Mouse (Mus musculus): ENCODE results near the gene Pde6g. TPM values are rescaled to one million over a fixed set of nuclear protein-coding genes. Genes with fewer than 3 reads are reported as not detected.

The Pde6g gene
- polyA plus RNA-seq, 1 experiment, result 0.18 TPM

- no peak overlapping the region for H3ac ChIP-seq (ENCODE audit: control insufficient read depth, insufficient read length)
- H3K36me3 ChIP-seq (ENCODE audit: control insufficient read depth, insufficient read depth), result no peaks in the 10 kb centered on the region
- H3K4me3 ChIP-seq, result no peak overlapping the region
- no peaks in the 10 kb centered on the region for H3K79me2 ChIP-seq (ENCODE audit: control insufficient read depth, insufficient read depth)
- peaks cover 5% of the 10 kb centered on the region for H3K27me3 ChIP-seq (ENCODE audit: control insufficient read depth, insufficient read depth, insufficient read length)
- no peak overlapping the region for H3K4me2 ChIP-seq (ENCODE audit: low read depth)
- TF ChIP-seq TCF3 (IDR thresholded peaks at IDR 0.05; ENCODE audit: insufficient read length, low read depth) (no peak), E2F4 (IDR thresholded peaks at IDR 0.05; ENCODE audit: insufficient read depth) (no peak), POLR2A (IDR thresholded peaks at IDR 0.05; ENCODE audit: insufficient read length, low read depth) (no peak), MYOD1 (IDR thresholded peaks at IDR 0.05; ENCODE audit: control insufficient read depth in 1 of 3, insufficient read length in 2 of 3, low read depth in 2 of 3) (no peak)
These were observed 7.8 kb downstream of the Pde6g start for GRCm38 (mm10) chr11:120445475-120445874.

GRCm38 (mm10) chr11:120444106-120444505, 9.2 kb downstream of the Pde6g start:
- H3K4me2 ChIP-seq (ENCODE audit: low read depth), result no peak overlapping the region
- H3K4me3 ChIP-seq, result no peak overlapping the region
- no peaks in the 10 kb centered on the region for H3K79me2 ChIP-seq (ENCODE audit: control insufficient read depth, insufficient read depth)
- H3K27me3 ChIP-seq (ENCODE audit: control insufficient read depth, insufficient read depth, insufficient read length), result peaks cover 5% of the 10 kb centered on the region
- H3ac ChIP-seq (ENCODE audit: control insufficient read depth, insufficient read length), result no peak overlapping the region
- no peaks in the 10 kb centered on the region for H3K36me3 ChIP-seq (ENCODE audit: control insufficient read depth, insufficient read depth)
- TF ChIP-seq USF1 (IDR thresholded peaks at IDR 0.05; ENCODE audit: low read depth), result no peak

- TF ChIP-seq MYOG (IDR thresholded peaks at IDR 0.05; ENCODE audit: control insufficient read depth in 1 of 3, insufficient read depth in 1 of 3, insufficient read length in 2 of 3, low read depth in 2 of 3) (no peak), E2F4 (IDR thresholded peaks at IDR 0.05; ENCODE audit: insufficient read depth) (no peak), TCF12 (IDR thresholded peaks at IDR 0.05; ENCODE audit: insufficient read depth, poor library complexity, severe bottlenecking) (no peak), TCF3 (IDR thresholded peaks at IDR 0.05; ENCODE audit: insufficient read length, low read depth) (no peak), CEBPB (IDR thresholded peaks at IDR 0.05; ENCODE audit: insufficient read depth, poor library complexity, severe bottlenecking) (no peak)
- Histone ChIP-seq H3K36me3 (ENCODE audit: control insufficient read depth, insufficient read depth) (no peaks in the 10 kb centered on the region), H3K79me2 (ENCODE audit: control insufficient read depth, insufficient read depth) (no peaks in the 10 kb centered on the region), H3K4me2 (ENCODE audit: low read depth) (no peak overlapping the region), H3K27me3 (ENCODE audit: control insufficient read depth, insufficient read depth, insufficient read length) (peaks cover 5% of the 10 kb centered on the region), H3ac (ENCODE audit: control insufficient read depth, insufficient read length) (no peak overlapping the region), H3K4me3 (no peak overlapping the region)
These were observed 10.5 kb downstream of the Pde6g start for GRCm38 (mm10) chr11:120442765-120443280.

- Histone ChIP-seq H3K27me3 (ENCODE audit: control insufficient read depth, insufficient read depth, insufficient read length) (peaks cover 5% of the 10 kb centered on the region), H3K4me3 (no peak within 1 kb of the TSS), H3ac (ENCODE audit: control insufficient read depth, insufficient read length) (no peak within 1 kb of the TSS), H3K79me2 (ENCODE audit: control insufficient read depth, insufficient read depth) (no peaks in the 10 kb centered on the region), H3K36me3 (ENCODE audit: control insufficient read depth, insufficient read depth) (no peaks in the 10 kb centered on the region), H3K4me2 (ENCODE audit: low read depth) (no peak within 1 kb of the TSS)
- no peak for TF ChIP-seq SRF (IDR thresholded peaks at IDR 0.05; ENCODE audit: control insufficient read depth, insufficient read length, low read depth)
- no peak for TF ChIP-seq POLR2AphosphoS2 (IDR thresholded peaks at IDR 0.05; ENCODE audit: insufficient read length, low read depth)
- TF ChIP-seq TCF12 (IDR thresholded peaks at IDR 0.05; ENCODE audit: insufficient read depth, poor library complexity, severe bottlenecking), result no peak
- no peak for TF ChIP-seq TCF3 (IDR thresholded peaks at IDR 0.05; ENCODE audit: insufficient read length, low read depth)
- TF ChIP-seq E2F4 (IDR thresholded peaks at IDR 0.05; ENCODE audit: insufficient read depth), result no peak
These were observed 11.0 kb downstream of the Pde6g start, which contains the start of gene Tspan10 for GRCm38 (mm10) chr11:120442344-120442743. Gene Tspan10 (plus strand): TSS chr11:120442644.

GRCm38 (mm10) chr11:120437857-120438385, 15.4 kb downstream of the Pde6g start:
- peak overlapping the region; percentile 85 for H3K4me3 ChIP-seq
- peak overlapping the region; percentile 68 for H3K4me2 ChIP-seq (ENCODE audit: low read depth)
- H3K79me2 ChIP-seq (ENCODE audit: control insufficient read depth, insufficient read depth), result peaks cover 40% of the 10 kb centered on the region
- peaks cover 8% of the 10 kb centered on the region for H3K36me3 ChIP-seq (ENCODE audit: control insufficient read depth, insufficient read depth)
- peak overlapping the region; percentile 28 for H3ac ChIP-seq (ENCODE audit: control insufficient read depth, insufficient read length)
- no peaks in the 10 kb centered on the region for H3K27me3 ChIP-seq (ENCODE audit: control insufficient read depth, insufficient read depth, insufficient read length)
- no peak for TF ChIP-seq POLR2A (IDR thresholded peaks at IDR 0.05; ENCODE audit: insufficient read length, low read depth)
- TF ChIP-seq SRF (IDR thresholded peaks at IDR 0.05; ENCODE audit: control insufficient read depth, insufficient read length, low read depth), result no peak
- no peak for TF ChIP-seq MYOD1 (IDR thresholded peaks at IDR 0.05; ENCODE audit: control insufficient read depth in 1 of 3, insufficient read length in 2 of 3, low read depth in 2 of 3)
- TF ChIP-seq TCF3 (IDR thresholded peaks at IDR 0.05; ENCODE audit: insufficient read length, low read depth), result no peak

- Histone ChIP-seq H3K36me3 (ENCODE audit: control insufficient read depth, insufficient read depth) (peaks cover 8% of the 10 kb centered on the region), H3K4me3 (peak within 1 kb of the TSS; percentile 85), H3K79me2 (ENCODE audit: control insufficient read depth, insufficient read depth) (peaks cover 44% of the 10 kb centered on the region), H3K27me3 (ENCODE audit: control insufficient read depth, insufficient read depth, insufficient read length) (no peaks in the 10 kb centered on the region), H3K4me2 (ENCODE audit: low read depth) (peak within 1 kb of the TSS; percentile 98), H3ac (ENCODE audit: control insufficient read depth, insufficient read length) (peak within 1 kb of the TSS; percentile 28)
- no peak for TF ChIP-seq REST (IDR thresholded peaks at IDR 0.05; ENCODE audit: insufficient read depth, insufficient read length)
- peak in 2 of 3 experiments; percentile 29 to 52 for TF ChIP-seq MYOG (IDR thresholded peaks at IDR 0.05; ENCODE audit: control insufficient read depth in 1 of 3, insufficient read depth in 1 of 3, insufficient read length in 2 of 3, low read depth in 2 of 3)
- no peak for TF ChIP-seq USF1 (IDR thresholded peaks at IDR 0.05; ENCODE audit: low read depth)
- peak; percentile 86 for TF ChIP-seq POLR2A (IDR thresholded peaks at IDR 0.05; ENCODE audit: insufficient read length, low read depth)
- TF ChIP-seq POLR2AphosphoS2 (IDR thresholded peaks at IDR 0.05; ENCODE audit: insufficient read length, low read depth), result peak; percentile 58
- TF ChIP-seq CEBPB (IDR thresholded peaks at IDR 0.05; ENCODE audit: insufficient read depth, poor library complexity, severe bottlenecking), result no peak
- TF ChIP-seq SRF (IDR thresholded peaks at IDR 0.05; ENCODE audit: control insufficient read depth, insufficient read length, low read depth), result no peak
- TF ChIP-seq MAX (IDR thresholded peaks at IDR 0.05; ENCODE audit: low read depth), result no peak
- TF ChIP-seq E2F4 (IDR thresholded peaks at IDR 0.05; ENCODE audit: insufficient read depth), result peak; percentile 56
- TF ChIP-seq TCF3 (IDR thresholded peaks at IDR 0.05; ENCODE audit: insufficient read length, low read depth), result no peak
- peak in 1 of 3 experiments; percentile 37 for TF ChIP-seq MYOD1 (IDR thresholded peaks at IDR 0.05; ENCODE audit: control insufficient read depth in 1 of 3, insufficient read length in 2 of 3, low read depth in 2 of 3)
- TF ChIP-seq TCF12 (IDR thresholded peaks at IDR 0.05; ENCODE audit: insufficient read depth, poor library complexity, severe bottlenecking), result no peak
These were observed 16.0 kb downstream of the Pde6g start, which contains the start of gene Nploc4 for GRCm38 (mm10) chr11:120437152-120437856. Gene Nploc4 (minus strand): TSS chr11:120437708.

All from myocyte (in vitro differentiated cells).